Mouse (Mus musculus) C2C12 (cell line): ENCODE measurements around the gene Spert. TPM values are rescaled to one million over a fixed set of nuclear protein-coding genes. Genes with fewer than 3 reads are reported as not detected.

Experiments used
- H3K27me3 ChIP-seq: one replicate; pipeline ENCODE4 v1.6.1; 2011; ENCODE audit not compliant: control insufficient read depth, insufficient read depth, insufficient read length
- H3K36me3 ChIP-seq: one replicate; pipeline ENCODE4 v1.6.1; 2011; ENCODE audit not compliant: control insufficient read depth, insufficient read depth
- H3K4me3 ChIP-seq: one replicate; pipeline ENCODE4 v1.5.1; 2011; ENCODE audit warnings: mild to moderate bottlenecking, control low read depth; ENCODE audit not compliant: poor library complexity, insufficient read depth, severe bottlenecking
- H3K79me2 ChIP-seq: one replicate; pipeline ENCODE4 v1.6.1; 2011; ENCODE audit not compliant: control insufficient read depth, insufficient read depth
- H3K79me3 ChIP-seq: one replicate; pipeline ENCODE4 v1.6.1; 2011; ENCODE audit warnings: low read depth, control low read depth
- H3ac ChIP-seq: one replicate; pipeline ENCODE3; 2011; ENCODE audit warnings: low read depth; ENCODE audit not compliant: control insufficient read depth, insufficient read length
- CEBPB ChIP-seq: IDR thresholded peaks from one replicate; pipeline ENCODE4 v1.6.1; 2011; ENCODE audit warnings: low read depth, mild to moderate bottlenecking, control low read depth, moderate library complexity
- CTCF ChIP-seq: IDR thresholded peaks from one replicate; pipeline ENCODE4 v1.5.1; 2011; ENCODE audit not compliant: control insufficient read depth, insufficient read depth, insufficient read length
- FOSL1 ChIP-seq: IDR thresholded peaks from one replicate; pipeline ENCODE4 v1.8.0; 2011; ENCODE audit warnings: mild to moderate bottlenecking, low read length; ENCODE audit not compliant: poor library complexity, insufficient read depth, severe bottlenecking
- MAX ChIP-seq: IDR thresholded peaks from one replicate; pipeline ENCODE4 v1.6.1; 2011; ENCODE audit warnings: mild to moderate bottlenecking, control low read depth
- MYOD1 ChIP-seq: IDR thresholded peaks from one replicate; pipeline ENCODE4 v1.6.1; 2011; ENCODE audit warnings: low read depth; ENCODE audit not compliant: control insufficient read depth, insufficient read length
- MYOG ChIP-seq: IDR thresholded peaks from one replicate; pipeline ENCODE4 v1.6.1; 2011; ENCODE audit not compliant: control insufficient read depth, insufficient read length; ENCODE audit errors: extremely low read depth
- USF1 ChIP-seq: IDR thresholded peaks from one replicate; pipeline ENCODE4 v1.6.1; 2011; ENCODE audit warnings: low read depth, mild to moderate bottlenecking, control low read depth, moderate library complexity
- long read RNA-seq, 2 experiments: library from polyadenylated mRNA; unstranded; transcript quantifications; one replicate each; pipeline ENCODE4 v2.0.0; 2019 to 2020
- polyA plus RNA-seq: library from polyadenylated mRNA; unstranded; fragments of >200 nt; fragmentation: generic; extraction: Trizol; gene quantifications from one replicate; pipeline ENCODE4 v1.2.1, GENCODE M21; 2012; ENCODE audit warnings: missing spikeins

The Spert gene
- not detected for polyA plus RNA-seq
- long read RNA-seq, experiment 1, result 0 reads
- long read RNA-seq, experiment 2, result 0 reads

GRCm38 (mm10) chr14:75592978-75593377 is at the start of gene Spert:
Spert (minus strand) TSS chr14:75593116.
- TF ChIP-seq CTCF (no peak), CEBPB (no peak), USF1 (no peak), MYOD1 (no peak), MYOG (no peak), FOSL1 (no peak), MAX (no peak)
- H3K79me3 ChIP-seq, result no peaks in the 10 kb centered on the region

GRCm38 (mm10) chr14:75642080-75642479 is 49.2 kb upstream of the Spert start, which contains the start of gene Erich6b:
Erich6b (plus strand) TSS chr14:75642259.
- no peaks in the 10 kb centered on the region for H3K79me2 ChIP-seq
- H3K79me3 ChIP-seq, result no peaks in the 10 kb centered on the region
- H3K27me3 ChIP-seq, result peaks cover 17% of the 10 kb centered on the region
- H3ac ChIP-seq, result no peak within 1 kb of the TSS
- no peaks in the 10 kb centered on the region for H3K36me3 ChIP-seq
- TF ChIP-seq CEBPB (no peak), MYOG (no peak)
- H3K4me3 ChIP-seq, result no peak within 1 kb of the TSS

More at GRCm38 (mm10) chr14:75592978-75593377, at the start of gene Spert:
- Histone ChIP-seq H3K36me3 (no peaks in the 10 kb centered on the region), H3K79me2 (no peaks in the 10 kb centered on the region), H3ac (no peak within 1 kb of the TSS), H3K27me3 (peaks cover 6% of the 10 kb centered on the region), H3K4me3 (no peak within 1 kb of the TSS)

GRCm38 (mm10) chr14:75641369-75641768 is 48.5 kb upstream of the Spert start:
- Histone ChIP-seq H3K27me3 (peaks cover 12% of the 10 kb centered on the region), H3K4me3 (no peak overlapping the region), H3K36me3 (no peaks in the 10 kb centered on the region), H3K79me3 (no peaks in the 10 kb centered on the region), H3K79me2 (no peaks in the 10 kb centered on the region), H3ac (no peak overlapping the region)
- TF ChIP-seq MAX (no peak), USF1 (no peak), MYOG (no peak), FOSL1 (no peak)

- TF ChIP-seq MAX, result no peak
- TF ChIP-seq FOSL1, result no peak
- no peak for TF ChIP-seq CTCF
- H3K27me3 ChIP-seq, result peaks cover 9% of the 10 kb centered on the region
- H3K36me3 ChIP-seq, result no peaks in the 10 kb centered on the region
- no peaks in the 10 kb centered on the region for H3K79me2 ChIP-seq
- no peak overlapping the region for H3K4me3 ChIP-seq
- H3K79me3 ChIP-seq, result no peaks in the 10 kb centered on the region
- H3ac ChIP-seq, result no peak overlapping the region
These were observed 47.9 kb upstream of the Spert start for GRCm38 (mm10) chr14:75640846-75641245.

- no peaks in the 10 kb centered on the region for H3K79me3 ChIP-seq
- H3K79me2 ChIP-seq, result no peaks in the 10 kb centered on the region
- no peak overlapping the region for H3K4me3 ChIP-seq
- TF ChIP-seq MYOG, result no peak
- TF ChIP-seq FOSL1, result no peak
- TF ChIP-seq USF1, result no peak
- no peak for TF ChIP-seq MAX
- TF ChIP-seq MYOD1, result no peak
- TF ChIP-seq CEBPB, result no peak
- TF ChIP-seq CTCF, result no peak
- H3K27me3 ChIP-seq, result no peaks in the 10 kb centered on the region
- H3K36me3 ChIP-seq, result no peaks in the 10 kb centered on the region
- H3ac ChIP-seq, result no peak overlapping the region
These were observed 44.7 kb upstream of the Spert start for GRCm38 (mm10) chr14:75637641-75638040.

- Histone ChIP-seq H3K36me3 (no peaks in the 10 kb centered on the region), H3K4me3 (no peak overlapping the region), H3K27me3 (no peaks in the 10 kb centered on the region), H3K79me3 (no peaks in the 10 kb centered on the region), H3K79me2 (no peaks in the 10 kb centered on the region), H3ac (no peak overlapping the region)
- TF ChIP-seq CTCF (no peak), MYOD1 (no peak), CEBPB (no peak), MYOG (no peak), FOSL1 (no peak)
These were observed 43.2 kb upstream of the Spert start for GRCm38 (mm10) chr14:75636107-75636506.
